Mouse (Mus musculus) MEL-GATA-1-ER (cell line): ENCODE results near the gene Tiam1.

Source experiments
- DNase-seq: peaks from one replicate; pipeline ENCODE4 v3.0.0-alpha.2; 2012; ENCODE audit warnings: low read depth; ENCODE audit errors: extremely low read depth

The Tiam1 gene

GRCm38 (mm10) chr16:90052905-90053519 lies 90.6 kb downstream of the Tiam1 start:
- no peak for DNase-seq

DNA sequence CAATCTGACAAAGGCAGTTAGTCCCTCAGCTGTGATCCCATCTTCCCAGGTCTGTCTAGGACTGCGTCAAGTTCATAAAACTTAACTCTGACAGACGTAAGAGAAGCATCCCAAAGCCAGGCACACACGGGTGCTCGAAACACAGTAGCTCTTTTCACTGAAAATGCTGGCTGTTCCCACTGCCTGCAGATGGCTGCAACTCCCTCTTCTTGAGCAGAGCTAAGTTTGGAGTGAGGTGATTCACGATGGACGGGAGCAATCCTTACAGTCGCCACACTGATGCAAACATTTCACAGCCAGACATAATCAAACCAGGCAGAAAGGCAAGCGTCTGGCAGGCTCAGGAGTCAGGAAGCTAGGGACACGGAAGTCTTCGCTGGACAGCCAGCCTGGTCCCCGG lies 91.2 kb downstream of the Tiam1 start:
- no peak for DNase-seq

DNA sequence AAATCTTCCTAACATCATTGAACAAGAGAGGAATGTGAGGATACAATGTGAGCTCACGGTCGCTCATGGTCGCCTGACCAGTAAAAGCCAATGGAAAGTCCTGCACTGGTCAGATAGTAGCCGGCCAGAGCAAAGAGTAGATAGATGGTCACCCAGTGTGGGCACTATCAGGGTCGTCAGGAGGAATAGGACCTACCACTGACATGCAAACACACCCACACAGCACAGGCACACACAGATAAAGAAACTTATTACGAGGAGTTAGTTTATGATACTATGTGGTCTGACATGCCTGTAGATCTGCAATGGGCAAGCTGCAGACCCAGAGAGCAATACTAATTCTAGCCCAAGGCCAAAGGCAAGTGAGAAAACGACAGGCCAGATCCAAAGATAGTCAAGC lies 92.5 kb downstream of the Tiam1 start:
- no peak for DNase-seq

- no peak for DNase-seq
Observed at GRCm38 (mm10) chr16:90047841-90048240, 95.7 kb downstream of the Tiam1 start.

DNA sequence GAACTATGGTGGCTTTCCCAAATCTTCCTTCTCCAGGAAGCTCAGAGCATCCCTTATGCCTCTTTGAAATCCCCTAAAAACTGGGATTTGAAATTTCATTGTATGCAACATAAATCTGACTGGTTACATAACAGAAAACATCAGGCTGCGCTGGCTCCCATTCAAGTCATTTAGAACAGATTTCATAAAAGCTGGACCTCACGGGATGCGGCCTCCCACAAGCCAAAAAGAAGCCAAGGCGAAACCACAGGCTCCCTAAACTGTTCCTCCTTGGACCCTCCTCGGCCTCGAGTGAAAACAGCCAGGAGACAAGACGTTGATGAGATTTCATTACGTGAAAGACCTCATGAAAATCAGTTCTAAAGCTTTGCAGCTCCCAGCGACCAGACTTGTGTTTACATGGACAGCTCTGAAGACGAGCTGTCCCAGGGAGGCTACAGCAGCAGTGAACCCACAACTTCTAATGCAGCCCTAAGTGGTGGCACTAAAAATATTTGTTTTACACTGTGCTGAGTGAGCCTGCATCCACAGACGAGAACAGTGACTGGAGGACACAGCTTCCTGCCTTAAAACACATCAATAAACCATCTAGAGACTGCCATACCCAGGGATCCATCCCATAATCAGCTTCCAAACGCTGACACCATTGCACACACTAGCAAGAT lies 96.9 kb downstream of the Tiam1 start:
- DNase-seq, result no peak

GRCm38 (mm10) chr16:90045611-90046010 lies 98.0 kb downstream of the Tiam1 start:
- peak; percentile 60 for DNase-seq

- DNase-seq, result peak; percentile 92
Observed at GRCm38 (mm10) chr16:90044004-90044754, 99.4 kb downstream of the Tiam1 start.

DNA sequence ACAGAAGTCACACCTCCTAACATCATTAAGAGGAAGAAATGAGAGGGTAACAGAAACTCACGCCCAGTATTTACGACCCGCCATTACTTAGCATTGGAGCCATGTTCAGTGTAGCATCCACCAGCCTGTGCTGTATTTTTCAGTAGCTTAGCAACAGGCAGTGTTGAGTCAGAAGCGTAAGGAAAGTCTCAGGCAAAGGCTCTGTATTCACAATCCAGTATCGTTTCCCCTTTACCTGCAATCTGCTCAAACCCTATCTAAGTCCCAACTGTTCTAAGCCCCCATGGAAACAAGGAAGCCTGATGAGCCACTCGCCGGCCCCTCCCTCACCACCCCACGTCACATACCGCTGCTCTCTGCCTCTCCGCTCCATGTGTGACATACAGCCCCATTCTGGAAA lies 100.7 kb downstream of the Tiam1 start:
- DNase-seq, result no peak

GRCm38 (mm10) chr16:90042386-90042785 lies 101.2 kb downstream of the Tiam1 start:
- no peak for DNase-seq

GRCm38 (mm10) chr16:90040771-90041364 lies 102.7 kb downstream of the Tiam1 start:
- DNase-seq, result no peak

GRCm38 (mm10) chr16:90035595-90036110 lies 107.9 kb downstream of the Tiam1 start:
- no peak for DNase-seq

DNA sequence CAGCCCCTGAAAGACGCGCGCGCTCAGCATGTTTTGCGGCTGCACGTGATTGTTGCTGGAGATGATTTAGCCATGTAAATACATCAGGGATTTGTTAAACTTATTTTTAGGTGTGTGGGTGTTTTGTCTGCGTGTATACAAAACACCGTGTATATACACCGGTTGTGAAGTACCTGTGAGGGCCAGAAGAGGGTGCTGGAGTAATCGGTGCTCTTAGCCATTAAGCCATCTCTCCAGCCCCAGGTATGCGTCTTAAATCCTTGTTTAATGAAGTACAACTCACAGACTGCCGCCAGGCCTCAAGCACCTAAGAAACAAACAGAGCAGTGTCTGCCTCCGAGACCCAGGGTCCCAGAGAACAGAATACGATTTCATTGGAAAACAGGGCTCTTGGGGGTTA lies 113.2 kb downstream of the Tiam1 start:
- no peak for DNase-seq

GRCm38 (mm10) chr16:90027886-90028285 lies 115.7 kb downstream of the Tiam1 start:
- no peak for DNase-seq

DNA sequence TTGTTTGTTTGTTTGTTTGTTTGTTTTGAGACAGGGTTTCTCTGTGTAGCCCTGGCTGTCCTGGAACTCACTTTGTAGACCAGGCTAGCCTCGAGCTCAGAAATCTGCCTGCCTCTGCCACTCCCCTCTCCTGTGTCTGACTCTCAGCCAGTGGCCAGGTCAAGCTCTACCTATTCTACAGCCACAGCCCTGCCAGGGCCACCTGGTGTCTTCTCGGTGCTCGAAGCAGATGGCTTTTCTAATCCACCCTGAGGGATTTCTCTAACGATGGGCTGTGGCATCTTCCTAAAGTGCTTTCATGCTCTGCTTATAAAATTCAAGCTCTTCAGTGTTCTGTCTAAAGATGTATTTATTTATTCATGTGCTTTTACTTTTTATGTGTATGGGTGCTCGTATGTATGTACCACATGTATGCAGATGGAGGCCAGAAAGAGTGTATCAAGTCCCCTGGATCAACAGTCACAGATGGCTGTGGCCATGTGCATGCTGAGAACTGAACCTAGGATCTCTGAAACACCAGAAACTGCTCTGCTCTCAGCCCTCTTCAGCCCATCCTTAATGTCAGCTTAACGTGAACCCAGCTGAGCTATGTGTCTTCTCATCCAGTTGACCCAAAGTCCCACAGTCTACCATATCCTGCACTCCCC lies 117.9 kb downstream of the Tiam1 start:
- no peak for DNase-seq

DNA sequence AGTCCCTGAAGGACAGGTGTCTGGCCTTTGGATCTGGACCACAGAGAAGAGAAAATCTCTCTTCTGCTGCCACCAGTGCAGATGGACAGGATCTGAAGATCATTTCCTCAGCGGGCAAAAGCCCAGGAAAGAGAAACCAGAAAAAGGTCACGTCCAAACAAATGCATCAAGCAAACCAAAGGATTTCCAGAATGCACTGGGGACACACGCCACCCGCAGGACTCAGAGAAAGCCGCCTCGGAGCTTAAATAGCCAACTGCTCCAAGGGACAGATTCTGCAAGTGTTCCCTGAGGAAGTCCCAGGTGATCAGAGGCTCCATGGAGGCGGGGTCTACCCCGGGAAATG lies 119.9 kb downstream of the Tiam1 start:
- DNase-seq, result no peak

GRCm38 (mm10) chr16:90022932-90023664 lies 120.5 kb downstream of the Tiam1 start:
- no peak for DNase-seq

DNA sequence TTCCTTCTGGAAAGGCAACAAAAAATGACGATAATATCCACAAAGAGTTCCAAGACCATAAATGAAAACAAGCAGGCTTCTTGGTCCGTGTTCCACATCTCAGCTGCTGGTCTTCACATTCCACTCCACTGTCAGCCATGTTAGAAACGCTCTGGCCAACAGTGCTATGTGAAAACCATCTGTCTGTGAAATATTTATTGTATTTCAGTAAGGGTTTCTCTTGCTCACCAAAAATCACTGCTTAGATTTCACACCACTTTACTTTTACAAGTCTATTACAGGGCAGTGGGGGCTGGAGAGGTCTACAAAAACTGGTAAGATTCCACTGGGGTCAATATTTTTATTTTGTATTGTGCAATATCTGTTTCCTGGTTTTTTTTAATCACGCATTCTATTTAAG lies 127.5 kb downstream of the Tiam1 start:
- no peak for DNase-seq

DNA sequence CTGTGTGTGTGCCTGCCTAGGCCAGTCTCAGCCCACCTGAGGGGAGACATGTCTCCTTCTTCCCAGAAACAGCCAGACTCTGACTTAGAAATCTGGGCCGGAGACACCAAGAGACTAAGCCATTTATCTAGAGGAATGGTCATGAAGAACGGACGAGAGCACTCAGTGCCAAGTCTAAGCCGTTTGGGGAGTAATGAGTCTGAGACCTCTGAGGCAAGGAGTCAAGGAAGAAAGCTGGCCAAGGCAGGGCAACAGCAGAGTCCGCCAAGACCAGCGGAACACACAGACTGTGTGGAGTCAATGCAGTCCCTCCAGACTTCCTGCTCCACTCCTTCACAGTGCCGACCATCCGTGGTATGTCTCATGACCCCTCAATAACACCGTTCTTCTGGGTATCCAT lies 129.0 kb downstream of the Tiam1 start:
- DNase-seq, result no peak

GRCm38 (mm10) chr16:90011521-90012181 lies 131.9 kb downstream of the Tiam1 start:
- no peak for DNase-seq

DNA sequence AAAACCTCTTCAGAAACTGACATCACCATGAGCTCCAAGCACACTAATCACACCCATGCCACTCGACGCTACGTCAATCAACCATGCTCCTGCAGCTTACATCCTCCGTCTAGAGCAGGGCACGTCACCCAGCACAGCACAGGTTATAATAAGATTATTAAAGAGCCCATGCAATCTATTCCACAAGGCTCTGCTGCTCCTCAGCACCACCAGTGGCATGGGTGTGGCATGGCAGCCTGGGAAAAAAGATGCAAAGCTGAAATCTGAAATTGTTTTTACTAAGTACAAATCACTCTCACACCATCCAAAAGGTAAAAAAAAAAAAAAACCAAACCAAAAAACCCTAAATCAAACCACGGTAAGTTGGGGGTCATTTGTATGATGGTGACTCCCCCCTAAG lies 135.1 kb downstream of the Tiam1 start:
- DNase-seq, result no peak
